Mouse (Mus musculus) left cerebral cortex, postnatal 25 days (tissue): ENCODE measurements at regions not wholly inside any gene's neighbourhood (a gene's known extent, or its start where the extent isn't known, plus 50 kb on each side); places are given as distances from the start of the nearest gene placed in this dataset.

ENCODE experiments used
- DNase-seq, 2 experiments: peaks; one replicate each; pipeline ENCODE4 v3.0.0; 2022; ENCODE audit warnings: low spot score in 2 of 2, mixed read lengths in 1 of 2
- intact Hi-C: fragments of 180-260 bp; cut with DNase I; formaldehyde crosslinking; loops from one replicate; pipeline ENCODE4 v1.15.1; 2025

GRCm38 (mm10) chr2:71634471-71634870, 87.9 kb upstream of the Dlx2 start:
- DNase-seq = peak in 1 of 2 experiments; percentile 64
- intact Hi-C loops = no loop called here

- intact Hi-C loops = no loop called here
- DNase-seq = no peak
These were observed 89.6 kb upstream of the Dlx2 start for GRCm38 (mm10) chr2:71636134-71636533.

- peak in 1 of 2 experiments; percentile 30 for DNase-seq
- intact Hi-C loops = no loop called here
These were observed 90.0 kb upstream of the Dlx2 start for GRCm38 (mm10) chr2:71636590-71636989.

DNA sequence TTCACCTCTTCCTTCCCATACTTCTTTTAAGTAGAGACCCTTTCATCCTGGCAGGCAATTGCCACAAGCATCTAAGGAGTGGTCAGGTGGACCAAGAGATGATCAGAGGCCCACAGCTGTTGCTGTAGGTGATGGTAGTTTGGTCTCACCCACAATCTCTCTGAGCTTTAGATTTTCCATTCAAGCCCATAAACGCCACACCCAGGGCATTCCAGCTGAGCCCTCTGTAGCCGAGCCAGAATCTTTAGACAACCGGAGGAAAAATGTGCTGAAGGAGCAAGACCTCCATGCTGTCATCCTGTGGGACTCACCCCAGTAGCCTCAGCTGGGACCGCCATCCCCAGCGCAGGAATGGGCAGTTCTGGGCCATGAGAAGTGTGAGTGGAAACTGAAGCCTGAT, 93.7 kb upstream of the Dlx2 start:
- intact Hi-C loops = no loop called here

DNA sequence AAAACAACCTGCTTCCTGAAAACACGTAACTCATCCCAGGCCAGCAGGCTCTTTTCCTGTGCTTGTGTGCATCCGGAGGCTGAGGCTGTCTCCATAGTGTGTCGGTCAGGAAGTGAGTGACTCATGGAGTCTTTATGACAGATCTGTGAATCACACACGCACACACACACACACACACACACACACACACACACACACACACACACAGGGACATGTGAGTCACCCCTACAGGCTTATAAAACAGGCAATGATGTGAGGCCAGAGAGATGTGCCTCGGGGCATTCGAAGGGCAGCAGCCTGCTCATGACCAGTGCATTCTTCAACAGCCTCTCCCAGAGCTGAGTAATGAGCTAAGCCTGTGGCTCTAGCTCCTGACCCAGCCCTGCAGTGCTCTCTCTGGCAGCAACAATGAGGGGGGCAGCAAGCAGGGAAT, 97.5 kb upstream of the Dlx2 start:
- peak; percentile 29 to 76 for DNase-seq
- intact Hi-C loops = no loop called here

More for the DNA sequence above, 93.7 kb upstream of the Dlx2 start:
- no peak for DNase-seq

GRCm38 (mm10) chr2:71647914-71648497, 97.4 kb upstream of the Itga6 start:
- no peak for DNase-seq
- intact Hi-C loops = loop anchor here (5.0 kb wide), 1 partner anchor 46 kb away; no protein-coding TSS in a partner anchor

DNA sequence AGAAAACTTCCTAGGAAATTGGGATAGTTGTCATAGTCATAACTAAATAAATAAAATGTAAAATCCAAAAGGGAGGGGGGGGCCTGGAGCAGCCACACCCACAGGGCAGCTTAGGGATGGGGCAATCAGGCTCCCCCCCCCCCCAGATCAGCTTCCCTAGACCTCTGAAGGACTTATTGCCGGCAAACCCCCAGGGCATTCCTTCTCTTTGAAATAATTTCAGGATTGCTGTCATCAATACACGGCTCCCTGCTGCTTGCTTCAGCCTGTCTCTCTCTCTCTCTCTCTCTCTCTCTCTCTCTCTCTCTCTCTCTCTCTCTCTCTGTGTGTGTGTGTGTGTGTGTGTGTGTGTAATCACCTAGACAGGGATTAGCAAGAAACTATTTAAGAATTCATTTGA, 93.8 kb upstream of the Itga6 start:
- intact Hi-C loops = loop anchor here (5.0 kb wide), 1 partner anchor 161 kb away; no protein-coding TSS in a partner anchor

DNA sequence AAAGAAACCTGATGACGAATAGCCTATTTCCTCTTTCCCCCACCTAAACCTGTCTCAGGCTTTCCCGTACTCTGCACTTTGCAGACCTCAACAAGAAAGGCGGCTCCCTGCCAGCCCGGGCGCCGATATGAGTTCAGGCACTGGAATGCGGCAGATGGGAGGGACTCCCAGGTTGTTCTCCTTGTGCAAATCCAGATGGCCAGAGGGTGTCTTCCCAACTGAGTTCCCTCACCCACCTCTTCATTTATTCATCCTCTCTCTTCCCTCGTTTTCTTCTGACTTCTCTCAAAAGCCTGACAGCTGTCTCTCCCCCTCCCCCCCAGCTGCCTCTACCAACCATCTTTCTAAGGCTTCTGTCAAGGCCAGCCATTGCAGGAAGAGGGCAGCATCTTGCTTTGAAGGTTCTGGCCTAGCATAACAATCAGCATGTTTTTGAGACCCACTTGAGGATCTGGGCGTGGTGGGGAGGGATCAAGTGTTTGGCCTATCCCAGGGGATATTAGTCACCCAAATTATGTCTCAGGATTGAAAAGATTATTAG, 93.1 kb upstream of the Itga6 start:
- peak; percentile 33 to 90 for DNase-seq
- intact Hi-C loops = loop anchor here (5.0 kb wide), 1 partner anchor 160 kb away; no protein-coding TSS in a partner anchor

More for the DNA sequence above, 93.8 kb upstream of the Itga6 start:
- DNase-seq = no peak

DNA sequence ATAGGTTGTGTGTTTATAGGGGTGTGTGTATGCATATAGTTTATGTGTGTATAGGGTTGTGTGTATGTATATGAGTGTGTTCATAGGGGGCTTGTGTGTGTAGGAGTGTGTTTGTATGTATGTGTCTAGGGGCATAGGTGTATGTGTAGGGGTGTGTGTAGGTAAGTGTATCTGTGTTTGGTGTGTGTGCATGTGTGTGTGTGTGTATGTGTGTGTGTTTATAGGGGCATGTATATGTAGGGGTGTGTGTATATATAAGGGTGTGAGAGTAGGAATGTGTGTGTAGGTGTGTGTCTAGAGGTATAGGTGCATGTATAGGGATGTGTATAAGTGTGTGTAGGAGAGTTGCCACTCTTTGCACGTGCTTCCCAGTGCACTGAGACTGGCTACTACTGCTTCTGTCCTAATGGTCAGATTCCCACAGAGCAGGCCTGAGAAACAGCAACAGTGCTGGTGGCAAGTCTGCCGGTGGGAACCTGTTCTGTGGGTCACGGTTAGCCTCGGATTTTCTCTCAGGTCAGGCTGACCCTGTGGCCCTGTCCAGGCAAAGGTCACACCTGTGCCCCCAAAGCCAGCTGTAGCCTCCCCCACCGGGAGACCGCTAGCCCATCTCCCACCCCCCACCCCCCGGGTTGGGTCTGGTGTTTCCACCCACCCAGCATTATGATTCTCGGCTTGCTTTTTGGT, 90.5 kb upstream of the Itga6 start:
- intact Hi-C loops = loop anchor here (5.0 kb wide), 2 partner anchors 132 to 157 kb away; no protein-coding TSS in a partner anchor
- no peak for DNase-seq

DNA sequence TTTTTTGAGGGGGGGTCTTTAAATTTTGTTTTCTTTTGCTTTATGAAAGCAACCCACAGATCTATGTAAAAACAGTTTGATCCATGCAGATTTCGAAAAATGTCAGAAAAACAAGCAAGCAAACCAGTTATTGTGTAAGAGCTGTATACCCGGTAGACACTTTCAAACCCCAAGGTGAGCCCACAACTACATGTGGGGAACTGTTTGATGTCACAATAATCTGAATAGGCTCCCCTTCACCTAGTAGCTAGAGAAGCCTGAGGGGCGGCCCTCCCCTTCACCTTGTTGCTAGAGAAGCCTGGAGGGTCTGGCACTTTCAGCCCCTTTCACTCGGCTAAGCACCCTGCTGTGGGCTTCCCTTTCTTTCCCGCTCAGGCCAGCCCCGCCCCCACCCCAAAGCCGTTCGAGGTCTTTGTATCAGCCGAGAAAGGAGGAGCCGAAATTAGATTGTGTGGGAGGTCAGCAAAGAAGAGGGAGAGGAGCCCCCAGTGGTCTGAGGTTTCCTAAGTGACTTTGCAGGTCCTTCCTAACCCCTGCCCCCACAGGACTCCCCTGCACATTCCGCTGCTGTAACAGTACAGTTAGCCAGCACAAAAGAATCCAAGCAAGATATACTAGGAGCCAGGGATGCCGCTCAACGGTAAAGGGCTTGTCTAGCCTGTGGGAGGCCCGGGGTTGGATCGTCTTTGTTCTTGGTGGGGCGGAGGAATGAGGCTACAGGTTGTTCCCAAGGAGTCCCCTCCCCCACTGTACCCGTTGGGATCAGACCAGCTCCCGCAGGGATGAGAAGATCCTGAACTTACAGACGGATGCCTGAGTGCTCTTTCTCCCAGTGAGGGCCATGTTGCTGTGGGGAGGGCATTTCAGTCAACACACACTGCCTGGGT, 89.7 kb upstream of the Itga6 start:
- intact Hi-C loops = loop anchor here (5.0 kb wide), 1 partner anchor 132 kb away; no protein-coding TSS in a partner anchor
- DNase-seq = peak; percentile 28 to 29

GRCm38 (mm10) chr2:71656611-71657244, 88.7 kb upstream of the Itga6 start:
- intact Hi-C loops = loop anchor here (5.0 kb wide), 1 partner anchor 131 kb away; no protein-coding TSS in a partner anchor
- DNase-seq = no peak

DNA sequence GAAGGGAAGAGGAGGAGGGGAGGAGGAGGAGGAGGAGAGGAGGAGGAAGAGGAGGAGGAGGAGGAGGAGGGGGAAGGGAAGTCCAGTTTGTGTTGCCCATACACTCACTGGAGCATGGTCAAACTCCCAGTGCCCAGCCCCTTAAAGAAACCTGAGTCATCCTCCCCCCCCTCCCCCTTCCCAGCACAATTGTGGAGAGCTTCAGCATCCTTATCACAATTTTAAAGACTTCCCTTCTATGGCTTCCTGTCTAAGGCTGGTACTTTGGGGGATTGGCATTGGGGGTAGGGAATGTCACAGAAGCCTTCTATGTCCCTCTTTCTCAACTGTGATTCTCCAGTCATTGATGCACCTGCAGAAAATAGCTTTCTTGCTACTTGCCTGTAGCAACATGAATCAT, 84.0 kb upstream of the Itga6 start:
- intact Hi-C loops = no loop called here
- no peak for DNase-seq

GRCm38 (mm10) chr2:71661986-71662385, 83.4 kb upstream of the Itga6 start:
- intact Hi-C loops = no loop called here
- no peak for DNase-seq

DNA sequence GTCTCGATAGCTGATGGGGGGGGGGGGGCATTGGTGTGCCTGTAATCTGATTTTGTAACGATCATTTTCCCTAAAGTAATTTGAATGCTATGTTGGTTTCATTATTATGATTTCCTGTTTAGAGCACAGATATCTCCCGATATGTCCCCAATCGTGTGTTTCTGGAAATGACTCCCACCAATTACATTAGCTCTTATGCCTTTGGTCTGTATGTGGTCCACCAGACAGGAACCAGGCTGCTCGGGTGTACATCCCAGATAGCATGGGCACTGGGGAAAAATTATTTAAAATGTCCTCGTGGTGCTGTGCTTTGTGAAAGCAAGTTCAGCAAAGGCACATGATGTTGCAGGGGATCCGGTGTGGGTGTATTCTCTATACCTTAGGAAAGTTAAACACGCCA, 82.0 kb upstream of the Itga6 start:
- intact Hi-C loops = no loop called here
- no peak for DNase-seq

DNA sequence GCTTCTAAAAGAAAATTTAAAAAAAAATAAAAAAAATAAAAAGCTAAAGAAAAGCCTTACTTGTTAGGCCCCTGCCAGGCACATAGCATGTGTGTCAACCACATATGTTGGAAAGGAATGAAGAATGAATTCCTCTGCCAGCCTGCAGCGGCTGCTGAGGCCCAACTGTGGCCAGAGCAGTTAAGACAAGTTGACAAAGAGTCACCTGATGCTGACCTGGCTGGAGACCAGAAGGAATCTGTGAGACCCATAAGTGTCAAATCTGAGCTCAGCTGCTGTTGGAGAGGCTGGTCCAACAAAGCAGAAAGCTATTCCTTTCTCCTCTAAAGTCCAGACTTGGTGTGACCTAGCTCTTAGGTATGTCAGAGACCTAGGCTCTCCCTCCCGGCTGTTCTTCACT, 78.5 kb upstream of the Itga6 start:
- no peak for DNase-seq
- intact Hi-C loops = loop anchor here (1.0 kb wide), 1 partner anchor 42 kb away; no protein-coding TSS in a partner anchor

DNA sequence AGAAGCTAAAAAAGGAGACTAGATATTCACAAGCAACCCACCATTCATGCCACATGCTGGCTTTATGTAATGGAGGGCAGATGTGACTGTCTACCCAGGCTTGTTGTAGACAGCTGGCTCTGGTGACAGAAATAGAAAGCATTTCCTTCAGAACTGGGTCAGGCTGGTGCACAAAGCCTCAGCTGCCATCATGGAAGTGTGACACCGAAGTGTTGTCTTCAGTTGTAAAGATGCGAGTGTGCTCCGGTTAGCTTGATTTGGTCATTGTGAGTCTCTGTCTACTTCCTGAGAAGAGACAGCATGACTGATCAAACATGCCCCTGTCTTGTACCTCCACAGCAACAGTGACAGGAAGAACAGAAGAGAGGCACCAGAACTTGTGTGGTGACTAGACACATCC, 77.7 kb upstream of the Itga6 start:
- intact Hi-C loops = loop anchor here (1.0 kb wide), 1 partner anchor 42 kb away; no protein-coding TSS in a partner anchor
- peak; percentile 42 to 90 for DNase-seq

GRCm38 (mm10) chr2:71670228-71670790, 75.1 kb upstream of the Itga6 start:
- intact Hi-C loops = no loop called here
- no peak for DNase-seq

GRCm38 (mm10) chr2:71670882-71671281, 74.5 kb upstream of the Itga6 start:
- no peak for DNase-seq
- intact Hi-C loops = no loop called here
